Mouse (Mus musculus) urinary bladder, adult 2 months (tissue): ENCODE measurements at regions not wholly inside any gene's neighbourhood (a gene's known extent, or its start where the extent isn't known, plus 50 kb on each side); places are given as distances from the start of the nearest gene placed in this dataset.
A peak's percentile ranks its signal among the peaks of the same experiment; 100 is the strongest.

Experiments used
- DNase-seq: peaks from one replicate; pipeline ENCODE4 v3.0.0; 2022; ENCODE audit warnings: low spot score

DNA sequence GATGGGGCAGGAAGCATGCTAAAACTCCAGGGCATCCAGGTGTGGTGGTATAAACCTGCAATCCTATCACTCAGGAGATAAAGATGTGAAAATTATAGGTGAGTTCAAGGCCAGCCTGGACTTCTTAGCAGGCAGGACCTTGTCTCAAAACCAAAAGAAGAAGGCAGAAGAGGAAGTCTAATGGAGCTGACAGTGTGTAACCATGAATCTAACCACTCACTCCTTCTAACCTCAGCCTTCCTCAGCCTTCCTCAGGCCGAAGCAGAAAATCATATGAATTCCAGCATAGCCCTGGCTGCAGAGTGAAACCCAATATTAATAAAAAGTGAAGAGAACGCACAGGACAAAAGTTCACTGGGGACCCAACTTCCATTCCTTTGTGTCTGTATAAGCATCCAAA lies 128.2 kb upstream of the Jarid2 start:
- no peak for DNase-seq

DNA sequence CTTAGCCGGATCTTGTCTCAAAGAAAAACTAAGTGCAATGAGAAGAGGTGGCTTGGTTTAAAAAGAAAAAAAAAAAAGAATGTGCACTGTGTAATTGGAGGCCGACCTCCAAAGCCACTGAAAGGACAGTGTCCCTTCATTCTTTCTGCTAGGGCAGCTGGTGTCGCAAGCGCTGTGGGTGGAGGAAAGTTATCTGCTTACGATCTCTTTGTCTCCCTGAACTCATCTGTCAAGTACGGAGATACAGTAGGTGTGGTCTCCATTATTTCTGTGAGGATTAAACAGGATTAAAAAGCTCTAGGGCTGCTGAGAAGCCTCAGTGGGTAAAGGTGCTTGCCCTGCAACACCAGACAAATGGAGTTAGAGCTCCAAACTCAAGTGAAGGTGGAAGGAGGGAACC lies 126.6 kb upstream of the Jarid2 start:
- DNase-seq = no peak

DNA sequence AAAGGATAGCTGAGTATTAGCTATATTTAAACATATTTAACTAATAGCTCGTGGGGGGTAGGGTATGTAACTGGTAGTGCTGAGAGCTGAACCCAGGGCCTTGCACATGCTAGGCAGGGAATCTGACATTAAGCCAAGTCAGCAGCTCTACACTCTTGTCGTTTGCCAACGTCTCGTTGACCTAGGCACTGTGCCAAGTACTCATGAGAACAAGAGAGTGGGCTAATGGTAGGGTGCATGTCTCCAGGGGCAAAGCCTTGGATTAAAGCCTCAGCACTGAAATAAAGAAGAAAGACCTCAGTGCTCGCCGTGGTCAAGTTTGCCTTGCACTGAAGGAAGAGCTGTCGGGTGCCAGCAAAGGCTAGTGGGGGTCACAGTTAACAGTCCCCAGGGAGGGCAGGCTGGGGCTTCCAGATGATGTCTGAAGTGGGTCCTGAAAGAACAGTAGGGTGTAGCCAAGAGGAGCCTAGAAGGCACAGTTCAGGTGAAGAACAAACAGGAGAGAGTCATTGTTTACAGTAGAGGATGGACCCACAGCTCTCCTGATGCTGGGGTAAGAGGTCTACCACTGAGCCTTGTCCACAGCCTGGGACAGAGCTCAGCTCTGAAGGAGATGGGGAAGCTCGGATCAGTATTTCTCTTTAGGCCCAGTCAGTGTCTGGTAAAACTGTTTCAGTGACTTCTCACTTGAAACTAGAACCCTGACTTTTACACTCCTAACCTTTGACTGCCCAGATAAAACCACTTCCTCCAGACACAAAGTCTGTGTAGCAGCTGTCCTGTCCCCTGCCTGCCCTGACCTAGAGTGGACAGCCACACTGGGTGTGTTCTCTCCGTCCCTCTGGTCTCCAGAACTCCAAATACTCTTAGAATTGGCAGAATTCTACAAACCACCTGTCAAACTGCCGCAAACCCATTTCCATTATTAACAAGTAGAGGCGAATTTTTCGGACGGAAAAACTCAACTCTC lies 121.7 kb upstream of the Jarid2 start:
- no peak for DNase-seq

DNA sequence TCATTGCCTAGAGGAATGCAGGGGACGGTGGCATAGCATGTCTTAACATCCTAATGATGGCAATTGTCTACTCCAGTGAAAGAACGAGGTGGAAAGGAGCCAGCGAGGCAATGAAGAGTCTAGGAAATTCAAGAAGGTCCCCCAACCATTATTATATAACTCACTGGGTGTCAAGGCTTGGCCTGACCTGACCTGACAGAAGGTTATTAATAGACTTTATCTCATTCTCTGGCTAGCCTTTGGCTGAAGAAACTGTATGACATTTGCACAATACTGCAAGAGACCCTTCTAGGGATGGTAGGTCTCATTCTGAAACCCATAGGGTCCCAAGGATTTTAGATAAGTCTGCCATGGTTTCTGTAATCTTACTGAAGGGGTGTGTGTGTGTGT lies 121.0 kb upstream of the Jarid2 start:
- DNase-seq = no peak

DNA sequence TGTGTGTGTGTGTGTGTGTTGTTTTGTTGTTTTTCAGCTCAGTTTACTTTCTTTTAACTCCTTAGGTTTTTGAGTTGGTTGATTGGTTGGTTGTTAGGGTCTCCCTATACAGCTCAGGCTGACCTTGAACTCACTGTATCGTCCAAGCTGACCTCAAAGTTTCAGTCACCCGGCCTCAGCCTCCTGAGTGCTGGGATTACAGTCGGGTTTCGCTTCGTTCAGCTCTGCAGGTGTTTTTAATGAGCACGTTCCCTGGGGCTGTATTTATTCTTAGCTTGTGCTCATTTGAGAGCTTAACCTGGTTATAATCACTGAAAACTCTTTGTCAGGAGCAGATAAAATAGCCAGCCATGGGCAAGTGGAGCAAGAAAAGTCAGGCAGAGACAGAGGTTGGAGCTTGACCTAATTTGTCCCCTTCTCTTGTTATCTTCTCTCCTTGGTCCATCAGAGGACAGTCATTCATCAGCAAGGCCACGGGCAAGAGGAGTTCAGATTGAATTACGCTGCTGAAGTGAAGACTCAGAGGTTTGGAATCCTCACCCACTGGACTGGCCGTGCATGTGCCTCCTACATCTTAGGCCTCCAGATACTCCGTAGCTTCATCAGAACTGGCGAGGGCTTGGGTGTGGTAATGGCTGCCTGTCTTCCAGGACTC lies 120.5 kb upstream of the Jarid2 start:
- no peak for DNase-seq

DNA sequence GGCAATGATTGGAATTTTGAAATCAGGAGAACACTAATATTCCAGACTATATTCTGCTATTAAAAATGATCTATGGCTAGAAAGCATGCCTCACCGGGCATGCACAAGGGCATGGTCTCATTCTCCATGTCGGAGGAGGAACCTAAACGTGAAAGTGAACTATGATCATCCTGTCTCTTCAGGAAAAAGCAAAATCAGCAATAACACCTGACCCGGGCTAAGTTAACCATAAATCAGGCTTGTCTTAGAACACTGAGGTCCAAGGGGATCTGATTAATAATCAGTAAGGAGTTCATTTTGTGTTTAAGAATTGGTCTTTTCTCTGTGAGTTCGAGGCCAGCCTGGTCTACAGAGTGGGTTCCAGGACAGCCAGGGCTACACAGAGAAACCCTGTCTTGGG lies 119.7 kb upstream of the Jarid2 start:
- no peak for DNase-seq

DNA sequence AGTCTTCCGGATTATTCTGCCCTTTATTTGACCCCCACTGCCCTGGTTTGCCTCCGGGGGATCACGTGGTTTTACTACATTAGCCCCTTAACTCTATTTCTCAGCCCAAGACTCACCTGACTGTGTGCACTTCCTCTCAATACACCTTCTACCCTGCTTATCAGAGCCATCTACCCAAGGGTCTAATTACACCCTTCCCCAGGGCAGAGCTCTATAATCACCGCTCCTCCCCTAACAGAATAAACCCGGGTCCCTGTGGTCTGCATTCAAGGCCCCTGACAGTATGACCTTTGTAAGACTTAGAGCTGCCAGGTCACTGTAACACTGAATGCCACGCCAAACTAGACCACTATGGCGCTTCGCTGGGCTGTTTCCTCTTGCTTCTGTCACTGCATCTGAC lies 113.6 kb upstream of the Jarid2 start:
- no peak for DNase-seq

DNA sequence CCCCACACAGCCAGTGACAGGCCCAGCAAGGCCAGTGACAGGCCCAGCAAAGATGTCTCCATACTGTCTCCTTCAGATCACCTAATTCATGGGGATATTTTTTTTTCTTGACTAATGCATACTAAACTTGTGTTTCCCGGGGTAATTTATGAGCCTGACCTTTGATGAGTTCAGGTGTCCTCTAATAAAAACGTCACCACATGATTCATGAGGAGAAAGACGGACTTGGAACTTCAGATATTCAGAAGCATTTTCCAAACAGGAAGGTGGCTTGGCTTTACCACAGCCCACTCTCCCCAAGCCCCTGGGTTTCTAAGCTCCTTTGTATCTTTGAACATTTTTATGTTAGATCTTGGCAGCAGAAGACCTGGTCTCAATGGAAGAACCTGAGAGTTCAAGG lies 110.9 kb upstream of the Jarid2 start:
- DNase-seq = no peak

DNA sequence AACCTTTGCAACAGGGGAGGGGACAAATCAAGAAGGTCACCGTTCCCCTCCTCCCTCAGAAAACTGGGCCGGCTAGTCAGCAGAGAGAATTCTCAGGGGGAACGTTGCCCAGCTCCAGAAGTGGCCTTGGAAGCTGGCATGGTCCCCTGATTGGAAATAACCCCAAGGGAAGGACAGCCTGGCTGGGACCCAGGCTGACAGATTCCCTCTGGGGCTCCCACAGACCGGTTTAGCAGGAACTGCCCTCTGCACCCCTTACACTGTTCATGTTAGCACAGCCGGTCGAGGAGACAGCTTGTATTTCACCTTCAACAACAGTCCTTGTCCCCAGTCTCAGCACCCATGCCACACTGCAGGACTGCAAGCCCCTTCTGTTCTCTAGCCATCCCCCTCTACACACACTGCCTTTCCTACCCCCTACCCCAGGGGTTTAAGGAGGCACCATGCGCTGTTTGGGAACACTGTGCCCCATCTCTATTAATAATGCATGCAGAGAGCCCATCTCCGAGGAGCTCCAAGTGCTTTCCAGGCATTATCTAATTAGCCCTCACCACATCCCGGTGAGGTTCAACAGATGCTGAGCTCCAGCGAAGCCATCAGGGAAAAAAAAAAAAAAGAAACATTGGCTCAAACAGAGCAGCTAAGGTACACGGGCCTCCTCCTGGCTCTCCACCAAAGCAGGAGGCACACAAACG lies 106.5 kb upstream of the Jarid2 start:
- peak; percentile 29 for DNase-seq

DNA sequence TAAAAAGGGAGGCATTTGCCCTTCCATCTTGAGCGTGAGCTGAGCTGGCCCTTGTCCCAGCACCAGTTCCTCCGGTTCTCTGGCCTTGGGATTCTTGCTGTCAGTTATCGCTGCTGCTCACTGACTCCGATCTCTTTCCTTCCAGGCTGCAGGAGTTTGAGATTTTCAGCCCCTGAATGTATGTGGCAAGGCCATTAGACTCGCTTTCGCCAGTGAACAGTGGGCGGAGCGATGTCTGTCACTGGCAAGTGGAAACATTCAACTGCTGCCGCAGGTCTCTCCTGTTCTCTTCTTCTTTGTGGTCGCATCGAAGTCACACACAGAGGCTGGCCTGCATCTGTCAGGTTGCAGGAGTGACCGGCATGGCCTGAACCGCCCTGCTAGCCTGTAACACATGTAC lies 104.6 kb upstream of the Jarid2 start:
- no peak for DNase-seq

DNA sequence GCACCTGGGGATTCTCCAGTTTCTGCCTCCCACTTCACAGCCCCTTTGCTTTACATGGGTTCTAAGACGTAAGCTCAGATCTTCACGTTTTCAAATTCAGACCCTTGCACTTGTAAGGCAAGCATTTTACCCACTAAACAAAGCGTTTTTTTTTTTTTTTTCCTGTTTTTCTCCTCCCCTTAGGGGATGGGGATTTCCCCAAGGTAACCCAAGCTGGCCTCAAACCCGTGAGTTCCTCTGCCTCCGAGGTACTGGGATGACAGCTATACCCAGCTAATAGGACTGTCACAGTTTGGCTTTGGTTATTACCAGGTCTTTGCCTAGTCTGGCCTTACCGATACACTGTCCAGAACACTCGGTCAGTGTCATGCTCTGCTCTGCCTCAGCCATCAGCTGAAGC lies 103.5 kb upstream of the Jarid2 start:
- no peak for DNase-seq

DNA sequence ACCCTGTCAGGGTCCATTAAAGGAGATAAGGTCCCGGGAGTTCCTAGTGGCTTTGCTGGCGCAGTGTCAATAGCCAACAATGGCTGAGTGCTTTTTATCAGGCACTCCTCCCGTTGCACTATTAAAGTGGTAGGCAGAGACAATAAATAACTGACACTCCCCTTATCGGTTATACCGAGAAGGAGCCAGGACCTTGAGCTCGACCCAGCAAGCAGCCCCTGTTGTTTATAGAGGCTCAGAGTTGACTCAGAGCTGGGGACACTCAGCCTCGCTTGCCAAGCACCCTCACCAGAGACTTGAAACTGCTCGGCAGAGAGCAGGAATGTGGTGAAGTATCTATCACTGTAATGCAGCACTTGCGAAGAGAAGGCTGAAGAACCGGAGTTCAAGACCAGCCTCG lies 102.5 kb upstream of the Jarid2 start:
- DNase-seq = no peak

DNA sequence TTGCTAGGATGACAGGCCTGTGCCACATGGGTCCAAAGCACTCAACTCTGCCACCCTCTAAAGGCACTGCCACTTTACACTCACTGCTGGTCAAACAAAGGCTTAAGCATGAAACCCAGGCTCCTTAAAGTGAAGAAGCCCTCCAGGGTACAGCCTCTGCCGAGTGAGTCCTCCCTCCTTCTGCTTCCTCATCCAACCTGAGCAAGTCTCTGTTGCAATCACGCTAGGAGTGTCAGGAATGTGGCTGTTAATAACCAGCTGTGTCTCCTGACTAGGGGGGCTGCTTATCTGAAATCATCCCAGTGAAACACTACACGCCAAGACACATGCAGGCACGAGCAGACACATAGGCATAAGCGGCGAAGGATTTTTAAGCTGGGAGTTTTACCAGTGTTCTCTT lies 99.2 kb upstream of the Jarid2 start:
- DNase-seq = no peak

DNA sequence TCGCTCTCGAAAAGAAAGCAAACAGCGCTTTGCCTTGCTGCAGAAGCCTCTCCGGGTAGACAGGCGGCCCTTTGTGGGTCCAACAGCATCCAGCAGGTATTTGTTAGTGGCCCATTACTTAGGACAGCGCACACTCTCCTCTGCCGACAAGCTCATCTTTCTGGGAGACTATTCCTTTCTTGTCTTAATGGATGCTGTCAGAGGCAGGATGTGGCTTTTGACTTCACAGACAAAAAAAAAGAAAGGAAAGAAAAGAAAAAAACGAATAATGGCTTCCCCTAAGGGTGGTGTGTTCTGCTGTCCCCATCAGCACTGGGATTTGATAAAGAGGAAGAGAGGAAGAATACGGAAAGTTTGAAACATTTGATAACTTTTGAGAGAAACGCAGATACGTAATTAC lies 94.7 kb upstream of the Jarid2 start:
- DNase-seq = no peak

DNA sequence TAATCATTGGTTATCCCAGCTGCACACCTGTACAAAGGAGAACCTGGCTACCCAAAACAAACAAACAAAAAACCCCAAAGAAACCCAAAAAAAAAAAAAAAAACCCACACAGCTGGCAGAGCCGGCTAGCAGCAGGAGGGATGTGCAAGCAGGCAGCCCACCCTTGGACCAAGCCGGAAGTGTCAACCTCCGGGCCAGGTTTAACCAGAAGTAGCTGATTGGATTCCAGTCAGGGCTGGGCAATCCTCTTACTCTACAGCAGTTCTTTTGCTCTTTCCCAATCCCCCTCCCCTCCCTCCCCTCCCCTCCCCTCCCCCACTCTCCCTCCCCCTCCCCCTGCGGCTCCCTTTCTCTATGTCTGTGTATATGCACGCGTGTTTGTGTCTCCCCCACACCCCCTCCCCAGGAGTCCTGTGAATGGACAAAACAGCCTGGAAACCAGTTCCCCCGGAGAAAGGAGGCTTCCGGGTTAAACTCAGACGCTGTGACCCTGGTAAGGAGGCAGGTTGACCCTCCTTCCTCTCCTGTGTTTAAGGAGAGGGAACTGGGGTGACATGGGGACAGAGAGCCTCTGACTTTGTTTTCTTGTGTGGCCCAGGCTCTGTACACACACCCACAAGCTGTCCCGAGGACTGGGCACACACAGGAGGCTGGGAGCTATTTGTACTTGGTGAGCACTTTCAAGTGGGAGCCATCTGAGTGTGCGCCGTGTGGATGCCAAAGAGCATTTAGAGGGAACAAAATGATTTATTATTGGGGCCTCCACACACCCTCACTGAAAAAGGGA lies 93.9 kb upstream of the Jarid2 start:
- no peak for DNase-seq

DNA sequence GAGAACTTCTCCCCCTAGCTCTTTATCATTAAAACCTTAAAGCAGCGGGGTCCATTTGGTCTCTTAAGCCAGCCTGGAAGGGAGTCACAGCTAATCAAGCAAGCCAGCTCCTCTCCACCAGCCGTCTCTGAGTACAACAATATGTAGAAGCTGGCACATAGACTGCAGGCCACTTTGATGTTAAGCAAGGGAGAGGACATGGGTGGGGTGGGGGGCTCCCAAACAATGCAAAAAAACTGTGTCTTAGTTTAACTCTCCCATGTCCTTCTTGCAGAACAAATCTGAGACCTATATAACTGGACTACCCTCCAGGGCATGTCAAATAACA lies 93.3 kb upstream of the Jarid2 start:
- no peak for DNase-seq

DNA sequence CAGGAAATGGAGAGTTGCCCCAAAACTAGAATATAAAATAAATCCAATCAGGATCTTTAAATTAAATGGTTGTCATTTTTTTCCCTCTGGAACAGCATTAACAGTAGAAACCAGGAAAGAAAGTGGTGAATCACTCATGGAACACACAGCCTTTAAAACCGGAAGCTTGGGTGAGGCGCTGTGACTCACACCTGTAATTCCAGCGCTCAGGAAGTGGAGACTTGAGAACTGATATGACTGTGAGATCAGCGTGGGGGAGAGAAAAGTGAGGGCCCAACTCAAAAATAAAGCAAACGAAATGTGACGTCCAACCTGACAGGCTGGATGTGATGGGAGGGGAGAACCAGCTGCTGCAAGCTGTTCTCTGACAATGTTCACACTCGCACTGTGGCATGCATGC lies 86.9 kb upstream of the Jarid2 start:
- no peak for DNase-seq

DNA sequence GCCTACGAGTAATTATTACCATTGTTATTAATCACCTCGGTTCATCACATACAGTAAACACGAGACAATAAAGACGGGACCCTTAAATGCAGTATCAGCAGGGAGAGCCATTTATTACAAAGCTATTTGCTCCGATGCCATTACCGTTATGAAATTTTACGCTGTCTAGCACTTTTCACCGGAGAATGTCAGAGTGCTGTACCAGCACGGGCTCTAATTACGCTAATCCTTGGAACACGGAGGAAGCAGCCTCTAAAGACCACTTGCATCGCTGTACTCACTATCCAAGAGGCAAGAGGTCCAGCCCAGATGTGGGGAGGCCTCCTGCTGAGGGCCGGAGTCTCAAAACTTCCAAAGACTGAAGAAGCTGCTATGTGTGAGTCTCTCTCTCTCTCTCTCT lies 79.2 kb upstream of the Jarid2 start:
- DNase-seq = no peak

DNA sequence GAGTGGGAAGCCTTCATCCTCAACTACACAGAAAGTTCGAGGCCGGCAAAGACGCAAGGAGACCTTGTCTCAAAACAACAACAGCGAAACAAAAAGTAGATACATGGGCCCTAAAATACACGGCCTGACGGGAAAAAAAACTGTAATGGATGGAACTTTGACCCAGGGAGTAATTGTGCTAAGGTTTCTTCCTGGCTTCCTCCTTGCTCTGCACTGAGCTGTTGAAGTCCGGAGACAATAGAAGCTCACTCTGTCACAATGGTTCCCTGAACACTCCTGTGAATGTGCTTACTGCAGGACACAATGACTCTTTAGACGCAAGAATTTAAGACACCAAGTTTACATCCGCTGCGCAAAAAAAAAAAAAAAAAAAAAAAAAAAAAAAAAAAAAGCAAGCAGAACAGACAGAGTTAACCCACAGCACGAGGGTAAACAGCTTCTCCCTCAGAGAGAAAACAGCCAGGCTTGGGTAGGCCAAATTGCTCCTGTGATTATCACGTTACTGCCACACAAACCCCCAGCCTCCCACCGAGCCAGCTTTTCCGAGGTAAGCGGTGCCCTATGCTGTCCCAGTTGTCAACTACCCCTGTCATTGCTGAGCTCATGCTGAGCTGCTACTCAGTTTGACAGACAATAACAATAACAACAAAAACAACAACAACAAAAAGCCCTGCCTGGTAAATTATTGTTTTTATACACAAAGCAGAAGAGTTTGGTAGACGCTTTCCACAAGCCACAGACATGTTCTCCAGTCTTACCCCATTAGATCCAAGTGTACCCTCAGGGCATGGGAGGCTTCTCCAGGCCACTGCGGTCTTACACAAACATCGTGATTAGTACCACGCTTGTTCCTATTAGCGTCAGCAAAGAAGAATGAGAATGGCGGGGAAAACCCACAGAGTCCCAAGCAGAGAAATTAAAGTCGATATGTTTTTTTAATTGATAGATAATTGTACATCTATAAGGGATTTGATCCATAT lies 77.7 kb upstream of the Jarid2 start:
- no peak for DNase-seq

DNA sequence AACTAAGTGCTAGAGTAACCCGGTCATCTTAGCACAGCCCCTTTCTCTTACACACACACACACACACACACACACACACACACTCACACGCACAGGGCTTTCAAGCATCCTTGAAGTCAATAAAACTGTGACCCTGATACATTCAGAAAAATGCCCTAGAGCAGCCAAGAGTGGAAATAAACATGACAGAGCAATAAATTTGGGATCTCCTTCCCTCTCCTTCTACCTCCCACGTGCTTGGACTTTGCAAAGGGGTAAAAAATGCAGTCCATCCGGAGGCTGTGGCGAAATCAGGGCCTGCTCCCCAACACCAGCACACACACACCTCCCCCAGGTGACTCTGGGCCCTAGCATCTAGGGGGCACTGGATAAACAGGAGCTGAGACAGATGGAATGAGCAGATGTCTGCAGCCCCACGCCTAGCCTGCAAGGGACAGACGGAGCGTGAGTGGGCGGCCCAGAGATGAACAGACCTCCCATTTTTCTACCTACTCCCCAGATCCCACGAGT lies 71.3 kb upstream of the Jarid2 start:
- no peak for DNase-seq

DNA sequence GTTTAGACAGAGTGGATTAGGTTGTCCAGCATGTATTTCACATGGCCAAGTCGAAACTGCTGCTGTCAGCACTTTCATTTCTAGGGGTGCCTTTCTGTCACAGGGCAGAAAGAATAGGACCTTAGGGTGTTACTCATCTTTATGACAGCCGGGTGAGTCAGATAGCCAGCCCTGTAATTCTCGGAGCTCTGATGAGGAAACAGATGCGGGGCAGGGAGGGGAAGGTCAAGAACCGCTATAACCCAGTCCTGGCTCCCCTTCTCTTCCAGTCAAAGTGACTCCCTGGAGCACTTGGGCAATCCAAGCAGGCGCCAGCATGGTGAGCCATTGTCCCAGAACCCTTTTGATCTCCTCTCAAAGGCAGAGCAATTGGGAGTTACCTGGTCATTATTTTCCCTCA lies 69.4 kb upstream of the Jarid2 start:
- no peak for DNase-seq
